Mouse (Mus musculus): ENCODE data around the gene Bri3bp. TPM values are rescaled to one million over a fixed set of nuclear protein-coding genes. Genes with fewer than 3 reads are reported as not detected.

Bri3bp gene
- polyA plus RNA-seq, 1 experiment, result 21.2 TPM

GRCm38 (mm10) chr5:125395008-125395407, 46.4 kb upstream of the Bri3bp start:
- no peak overlapping the region for H3K4me3 ChIP-seq (ENCODE audit: extremely low read depth, insufficient read depth, insufficient read length)
- H3K27ac ChIP-seq (ENCODE audit: insufficient read depth, low read length), result no peak overlapping the region
- H3K36me3 ChIP-seq (ENCODE audit: control insufficient read depth, insufficient read depth, low read length), result no peaks in the 10 kb centered on the region
- no peak for DNase-seq (ENCODE audit: low read depth in 1 of 2, low spot score in 2 of 2)
- peaks cover 8% of the 10 kb centered on the region; the same call in 1 of the 2 replicates for H3K4me1 ChIP-seq (ENCODE audit: control insufficient read depth, insufficient read depth, insufficient read length)
- H3K27me3 ChIP-seq (ENCODE audit: control insufficient read depth, insufficient read depth, low read length), result no peaks in the 10 kb centered on the region
- 48% methylated on average over 3 of the region's 3 CpGs for WGBS
- no peak for TF ChIP-seq CTCF (IDR thresholded peaks at IDR 0.05; ENCODE audit: extremely low read depth, insufficient read depth, insufficient read length, insufficient replicate concordance)
- no peak for TF ChIP-seq POLR2A (IDR thresholded peaks at IDR 0.05; ENCODE audit: low read depth, low read length)

- Histone ChIP-seq H3K27ac (ENCODE audit: insufficient read depth, low read length) (no peak overlapping the region), H3K27me3 (ENCODE audit: control insufficient read depth, insufficient read depth, low read length) (no peaks in the 10 kb centered on the region), H3K36me3 (ENCODE audit: control insufficient read depth, insufficient read depth, low read length) (no peaks in the 10 kb centered on the region), H3K4me1 (ENCODE audit: control insufficient read depth, insufficient read depth, insufficient read length) (no peaks in the 10 kb centered on the region), H3K4me3 (ENCODE audit: extremely low read depth, insufficient read depth, insufficient read length) (no peak overlapping the region)
- DNase-seq (ENCODE audit: low read depth in 1 of 2, low spot score in 2 of 2), result no peak
- TF ChIP-seq POLR2A (IDR thresholded peaks at IDR 0.05; ENCODE audit: low read depth, low read length) (no peak), CTCF (IDR thresholded peaks at IDR 0.05; ENCODE audit: extremely low read depth, insufficient read depth, insufficient read length, insufficient replicate concordance) (no peak)
- 71% methylated on average over 7 of the region's 7 CpGs for WGBS
These were observed 40.5 kb upstream of the Bri3bp start for GRCm38 (mm10) chr5:125400903-125401302.

- H3K4me1 ChIP-seq (ENCODE audit: control insufficient read depth, insufficient read depth, insufficient read length), result peaks cover 8% of the 10 kb centered on the region; the same call in 1 of the 2 replicates
- TF ChIP-seq POLR2A (IDR thresholded peaks at IDR 0.05; ENCODE audit: low read depth, low read length), result no peak
- no peak for TF ChIP-seq CTCF (IDR thresholded peaks at IDR 0.05; ENCODE audit: extremely low read depth, insufficient read depth, insufficient read length, insufficient replicate concordance)
- DNase-seq (ENCODE audit: low read depth in 1 of 2, low spot score in 2 of 2), result no peak
- WGBS, result 89% methylated on average over 10 of the region's 10 CpGs
- H3K36me3 ChIP-seq (ENCODE audit: control insufficient read depth, insufficient read depth, low read length), result no peaks in the 10 kb centered on the region
- H3K27me3 ChIP-seq (ENCODE audit: control insufficient read depth, insufficient read depth, low read length), result no peaks in the 10 kb centered on the region
- H3K4me3 ChIP-seq (ENCODE audit: extremely low read depth, insufficient read depth, insufficient read length), result no peak overlapping the region
- H3K27ac ChIP-seq (ENCODE audit: insufficient read depth, low read length), result no peak overlapping the region
These were observed 38.9 kb upstream of the Bri3bp start for GRCm38 (mm10) chr5:125402476-125402875.

DNA sequence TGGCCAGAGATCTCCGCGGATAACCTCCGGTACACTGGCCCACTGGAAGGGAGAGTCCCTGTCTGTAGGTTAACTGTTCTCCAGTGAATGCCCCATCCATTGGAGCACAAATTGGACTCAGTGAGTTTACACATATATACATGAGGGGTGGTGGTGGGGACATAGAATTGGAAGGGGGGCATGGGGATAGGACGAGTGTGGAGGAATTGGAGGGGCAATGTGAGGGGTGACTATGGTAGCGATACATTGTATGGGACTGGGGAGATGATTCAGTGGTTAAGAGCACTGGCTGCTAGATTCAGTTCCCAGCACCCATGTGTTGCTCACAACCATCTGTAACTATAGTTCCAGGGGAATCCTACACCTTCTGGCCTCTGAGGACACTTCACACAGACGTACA, 38.4 kb upstream of the Bri3bp start:
- Histone ChIP-seq H3K4me3 (ENCODE audit: extremely low read depth, insufficient read depth, insufficient read length) (no peak overlapping the region), H3K4me1 (ENCODE audit: control insufficient read depth, insufficient read depth, insufficient read length) (peaks cover 8% of the 10 kb centered on the region; the same call in 1 of the 2 replicates), H3K27me3 (ENCODE audit: control insufficient read depth, insufficient read depth, low read length) (no peaks in the 10 kb centered on the region), H3K27ac (ENCODE audit: insufficient read depth, low read length) (no peak overlapping the region), H3K36me3 (ENCODE audit: control insufficient read depth, insufficient read depth, low read length) (no peaks in the 10 kb centered on the region)
- TF ChIP-seq CTCF (IDR thresholded peaks at IDR 0.05; ENCODE audit: extremely low read depth, insufficient read depth, insufficient read length, insufficient replicate concordance) (no peak), POLR2A (IDR thresholded peaks at IDR 0.05; ENCODE audit: low read depth, low read length) (no peak)
- WGBS, result 86% methylated on average over 6 of the region's 6 CpGs
- DNase-seq (ENCODE audit: low read depth in 1 of 2, low spot score in 2 of 2), result no peak

- Histone ChIP-seq H3K27ac (ENCODE audit: insufficient read depth, low read length) (no peak overlapping the region), H3K4me3 (ENCODE audit: extremely low read depth, insufficient read depth, insufficient read length) (no peak overlapping the region)
- DNase-seq (ENCODE audit: low read depth in 1 of 2, low spot score in 2 of 2), result peak in 1 of 2 experiments; percentile 37
These were observed 37.6 kb upstream of the Bri3bp start for GRCm38 (mm10) chr5:125403481-125404465.

DNA sequence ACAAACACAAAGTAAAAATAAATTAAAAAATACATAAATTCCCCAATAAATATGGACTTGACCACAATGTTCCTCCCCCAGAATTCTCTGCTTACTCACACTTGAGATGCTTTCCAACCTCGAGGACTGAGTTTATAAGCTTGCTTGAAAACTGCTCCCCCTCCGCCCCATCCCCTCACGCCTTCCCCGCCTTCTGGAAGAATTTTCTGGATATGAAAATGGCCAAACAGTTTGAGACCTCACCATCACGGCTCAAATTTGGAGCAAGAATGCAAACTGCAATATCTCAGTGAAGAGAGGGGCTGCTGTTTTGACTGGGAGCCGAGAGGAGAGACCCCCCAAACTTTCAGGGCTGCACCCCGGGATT, 36.8 kb upstream of the Bri3bp start:
- TF ChIP-seq POLR2A (IDR thresholded peaks at IDR 0.05; ENCODE audit: low read depth, low read length) (no peak), CTCF (IDR thresholded peaks at IDR 0.05; ENCODE audit: extremely low read depth, insufficient read depth, insufficient read length, insufficient replicate concordance) (no peak)
- 1% methylated on average over 7 of the region's 7 CpGs for WGBS
- Histone ChIP-seq H3K4me1 (ENCODE audit: control insufficient read depth, insufficient read depth, insufficient read length) (peaks cover 8% of the 10 kb centered on the region; the same call in 1 of the 2 replicates), H3K27me3 (ENCODE audit: control insufficient read depth, insufficient read depth, low read length) (no peaks in the 10 kb centered on the region), H3K27ac (ENCODE audit: insufficient read depth, low read length) (peak overlapping the region; percentile 67), H3K36me3 (ENCODE audit: control insufficient read depth, insufficient read depth, low read length) (no peaks in the 10 kb centered on the region), H3K4me3 (ENCODE audit: extremely low read depth, insufficient read depth, insufficient read length) (peak overlapping the region; percentile 67)
- no peak for DNase-seq (ENCODE audit: low read depth in 1 of 2, low spot score in 2 of 2)

More at GRCm38 (mm10) chr5:125403481-125404465, 37.6 kb upstream of the Bri3bp start:
- WGBS, result 41% methylated on average over 31 of the region's 31 CpGs
- Histone ChIP-seq H3K36me3 (ENCODE audit: control insufficient read depth, insufficient read depth, low read length) (no peaks in the 10 kb centered on the region), H3K4me1 (ENCODE audit: control insufficient read depth, insufficient read depth, insufficient read length) (peaks cover 8% of the 10 kb centered on the region; the same call in 1 of the 2 replicates), H3K27me3 (ENCODE audit: control insufficient read depth, insufficient read depth, low read length) (no peaks in the 10 kb centered on the region)
- no peak for TF ChIP-seq CTCF (IDR thresholded peaks at IDR 0.05; ENCODE audit: extremely low read depth, insufficient read depth, insufficient read length, insufficient replicate concordance)
- TF ChIP-seq POLR2A (IDR thresholded peaks at IDR 0.05; ENCODE audit: low read depth, low read length), result no peak

Measured in spleen, adult 2 months (tissue).